Mouse (Mus musculus): Measurements from ENCODE around the gene Insr. TPM values are rescaled to one million over a fixed set of nuclear protein-coding genes. Genes with fewer than 3 reads are reported as not detected.

Gene Insr
- polyA plus RNA-seq, 1 experiment from 2014 or later: 48.6 TPM

DNA sequence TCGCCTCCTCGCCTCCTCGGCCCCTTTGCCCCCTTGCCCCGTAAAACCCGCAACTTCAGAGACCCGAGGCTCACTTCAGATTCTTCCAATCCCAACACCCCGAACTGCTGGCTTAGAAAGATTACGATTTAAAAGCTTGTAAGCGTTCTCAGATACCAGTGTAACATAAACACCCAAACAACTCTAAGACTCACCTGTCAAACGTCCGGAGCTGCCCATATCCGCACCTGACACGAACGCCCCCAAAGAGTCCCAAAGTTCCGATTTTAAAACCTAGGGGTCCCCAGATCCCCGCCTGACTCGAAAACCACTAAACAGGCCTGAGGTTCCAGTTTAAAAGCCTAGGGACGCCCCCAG is 282 bp upstream of the Insr start:
- Histone ChIP-seq H3K27ac (ENCODE audit: low read length) (0 out of 2 replicates have a peak overlapping the region, but pooled peaks have one; percentile 81), H3K4me1 (ENCODE audit: control insufficient read depth, insufficient read depth, low read length) (peaks cover 26% of the 10 kb centered on the region), H3K9me3 (replicated peaks; ENCODE audit: control insufficient read depth, low read length, poor library complexity, severe bottlenecking) (no peaks in the 10 kb centered on the region), H3K4me3 (ENCODE audit: low read depth, low read length) (peak overlapping the region; percentile 92), H3K36me3 (ENCODE audit: control insufficient read depth, insufficient read depth, low read length) (no peaks in the 10 kb centered on the region), H3K27me3 (ENCODE audit: control insufficient read depth, insufficient read depth, low read depth, low read length) (no peaks in the 10 kb centered on the region), H3K9ac (ENCODE audit: low read depth, low read length) (peak overlapping the region; percentile 97), H3K4me2 (ENCODE audit: low read length) (peak overlapping the region; percentile 85)
- 0% methylated on average over 18 of the region's 18 CpGs for WGBS
- peak; percentile 30 for ATAC-seq

DNA sequence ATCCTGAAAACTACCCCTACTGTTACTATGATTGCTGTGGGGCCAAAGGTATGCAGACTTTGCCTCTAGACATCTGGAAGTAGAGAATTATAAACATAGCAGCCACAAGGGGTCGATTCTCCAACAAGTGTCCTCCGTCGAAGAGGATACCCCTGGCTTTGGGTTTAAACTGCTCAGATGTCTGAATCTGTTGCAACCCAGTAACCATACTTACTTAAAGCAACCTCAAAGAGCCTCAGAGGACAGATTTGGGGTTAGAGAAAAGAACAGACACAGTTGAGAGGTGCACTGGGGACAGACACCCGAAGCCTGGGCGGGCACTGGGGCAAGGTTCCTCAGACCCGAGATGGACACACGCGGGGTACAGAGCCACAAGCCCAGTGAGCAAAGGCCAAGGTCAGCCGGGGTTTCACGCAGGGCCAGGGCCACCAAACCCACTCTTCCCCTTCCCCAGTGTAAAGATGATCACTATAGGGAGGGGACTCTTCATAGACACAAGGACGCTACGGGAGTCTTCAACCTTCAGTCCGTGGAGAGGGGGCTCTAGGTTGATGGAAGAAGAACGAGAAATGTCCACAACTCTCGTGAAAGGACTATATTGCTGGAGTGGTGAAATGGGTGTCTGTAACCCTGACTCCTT is 1.1 kb downstream of the Insr start:
- ATAC-seq: peak; percentile 15
- Histone ChIP-seq H3K9ac (ENCODE audit: low read depth, low read length) (peak overlapping the region; percentile 97), H3K27me3 (ENCODE audit: control insufficient read depth, insufficient read depth, low read depth, low read length) (no peaks in the 10 kb centered on the region), H3K9me3 (replicated peaks; ENCODE audit: control insufficient read depth, low read length, poor library complexity, severe bottlenecking) (no peaks in the 10 kb centered on the region), H3K4me3 (ENCODE audit: low read depth, low read length) (peak overlapping the region; percentile 92), H3K27ac (ENCODE audit: low read length) (no peak overlapping the region), H3K36me3 (ENCODE audit: control insufficient read depth, insufficient read depth, low read length) (no peaks in the 10 kb centered on the region), H3K4me2 (ENCODE audit: low read length) (peak overlapping the region; percentile 85), H3K4me1 (ENCODE audit: control insufficient read depth, insufficient read depth, low read length) (peaks cover 26% of the 10 kb centered on the region)
- 49% methylated on average over 15 of the region's 15 CpGs for WGBS

DNA sequence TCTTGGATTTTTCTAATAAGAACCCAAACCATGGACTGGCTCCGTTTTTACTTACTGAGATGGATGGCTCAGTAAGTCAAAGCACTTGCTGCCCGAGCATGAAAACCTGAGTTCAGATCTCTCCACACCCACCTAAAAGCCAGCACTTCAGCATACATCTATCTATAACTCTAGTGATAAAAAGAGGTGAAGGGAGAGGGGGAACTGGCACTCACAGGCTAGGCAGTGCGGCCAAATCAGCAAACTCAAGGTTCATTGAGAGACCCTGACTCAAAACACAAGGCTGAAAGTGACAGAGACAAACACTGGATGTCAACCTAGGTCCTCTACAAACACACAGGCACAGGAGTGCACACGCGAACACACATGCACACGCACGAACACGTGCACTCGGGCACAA is 2.2 kb downstream of the Insr start:
- Histone ChIP-seq H3K36me3 (ENCODE audit: control insufficient read depth, insufficient read depth, low read length) (no peaks in the 10 kb centered on the region), H3K9me3 (replicated peaks; ENCODE audit: control insufficient read depth, low read length, poor library complexity, severe bottlenecking) (no peaks in the 10 kb centered on the region), H3K4me2 (ENCODE audit: low read length) (peak overlapping the region; percentile 85; the same call in 1 of the 2 replicates), H3K27ac (ENCODE audit: low read length) (no peak overlapping the region), H3K4me3 (ENCODE audit: low read depth, low read length) (no peak overlapping the region), H3K9ac (ENCODE audit: low read depth, low read length) (no peak overlapping the region), H3K27me3 (ENCODE audit: control insufficient read depth, insufficient read depth, low read depth, low read length) (no peaks in the 10 kb centered on the region), H3K4me1 (ENCODE audit: control insufficient read depth, insufficient read depth, low read length) (peaks cover 26% of the 10 kb centered on the region)
- WGBS: 97% methylated on average over 9 of the region's 9 CpGs
- ATAC-seq: no peak

DNA sequence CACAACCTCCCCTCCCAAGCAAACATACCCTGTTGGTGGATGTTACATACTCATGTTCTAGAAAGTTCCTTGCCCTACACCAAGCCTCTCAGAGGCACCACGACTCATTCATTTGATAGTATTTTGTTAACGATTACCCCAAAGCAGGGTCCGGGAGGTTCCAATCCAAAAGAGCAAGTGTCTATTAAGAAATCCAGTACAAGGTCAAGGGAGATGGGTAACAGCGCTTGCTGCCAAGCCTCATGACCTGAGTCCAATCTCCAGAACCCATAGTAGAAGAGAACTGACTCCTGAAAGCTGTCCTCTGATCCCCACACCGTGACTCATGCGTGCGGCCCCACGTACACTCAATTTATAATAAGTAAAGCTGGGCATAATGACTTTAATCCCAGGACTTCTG is 3.4 kb downstream of the Insr start:
- H3K27ac ChIP-seq (ENCODE audit: low read length): no peak overlapping the region

DNA sequence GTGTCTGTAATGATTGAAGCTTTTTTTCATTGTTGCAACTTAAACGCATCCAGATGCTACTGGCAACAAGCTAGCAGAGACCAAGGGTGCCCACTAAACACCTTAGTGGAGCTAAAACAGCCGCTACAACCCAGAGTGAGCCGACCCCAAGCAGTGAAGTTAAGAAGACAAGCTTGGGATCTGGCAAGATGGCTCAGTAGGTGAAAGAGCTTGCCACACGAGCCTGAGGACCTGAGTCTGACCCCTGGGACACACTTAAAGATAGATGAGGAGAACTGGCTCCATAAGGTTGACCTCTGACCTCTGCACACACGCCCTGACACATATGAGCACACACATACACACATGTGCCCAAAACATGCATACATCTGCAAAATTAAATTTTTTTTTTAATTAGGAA is 4.2 kb downstream of the Insr start:
- ATAC-seq: no peak
- WGBS: 83% methylated on average over 5 of the region's 5 CpGs
- peaks cover 24% of the 10 kb centered on the region for H3K4me1 ChIP-seq (ENCODE audit: control insufficient read depth, insufficient read depth, low read length)
- H3K4me3 ChIP-seq (ENCODE audit: low read depth, low read length): no peak overlapping the region
- H3K9ac ChIP-seq (ENCODE audit: low read depth, low read length): no peak overlapping the region
- no peak overlapping the region for H3K27ac ChIP-seq (ENCODE audit: low read length)
- H3K4me2 ChIP-seq (ENCODE audit: low read length): no peak overlapping the region
- H3K27me3 ChIP-seq (ENCODE audit: control insufficient read depth, insufficient read depth, low read depth, low read length): no peaks in the 10 kb centered on the region
- H3K36me3 ChIP-seq (ENCODE audit: control insufficient read depth, insufficient read depth, low read length): no peaks in the 10 kb centered on the region
- no peaks in the 10 kb centered on the region for H3K9me3 ChIP-seq (replicated peaks; ENCODE audit: control insufficient read depth, low read length, poor library complexity, severe bottlenecking)

More for the DNA sequence above, 3.4 kb downstream of the Insr start:
- H3K36me3 ChIP-seq (ENCODE audit: control insufficient read depth, insufficient read depth, low read length): no peaks in the 10 kb centered on the region
- H3K9ac ChIP-seq (ENCODE audit: low read depth, low read length): no peak overlapping the region
- WGBS: 95% methylated on average over 8 of the region's 8 CpGs
- H3K4me3 ChIP-seq (ENCODE audit: low read depth, low read length): no peak overlapping the region
- no peaks in the 10 kb centered on the region for H3K9me3 ChIP-seq (replicated peaks; ENCODE audit: control insufficient read depth, low read length, poor library complexity, severe bottlenecking)
- H3K4me2 ChIP-seq (ENCODE audit: low read length): no peak overlapping the region
- ATAC-seq: no peak
- no peaks in the 10 kb centered on the region for H3K27me3 ChIP-seq (ENCODE audit: control insufficient read depth, insufficient read depth, low read depth, low read length)
- peaks cover 26% of the 10 kb centered on the region for H3K4me1 ChIP-seq (ENCODE audit: control insufficient read depth, insufficient read depth, low read length)

DNA sequence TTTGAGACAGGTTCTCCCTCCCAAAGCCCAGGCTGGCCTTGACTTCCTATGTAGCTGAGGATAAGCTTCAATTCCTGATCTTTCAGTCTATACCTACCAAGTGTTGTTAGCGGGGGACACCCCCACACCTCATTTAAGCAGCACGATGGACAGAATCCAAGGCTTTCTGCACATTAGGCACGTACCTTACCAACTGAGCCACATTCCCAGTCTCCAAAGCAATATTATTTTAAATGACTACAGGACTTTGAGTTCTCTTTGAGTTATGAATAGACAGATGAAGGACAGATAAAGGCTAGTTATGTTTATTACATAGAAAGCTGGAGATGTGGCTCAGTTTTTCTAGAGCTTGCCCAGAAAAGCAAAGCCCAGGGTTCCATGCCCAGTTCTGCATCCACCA is 5.6 kb downstream of the Insr start:
- 97% methylated on average over 3 of the region's 3 CpGs for WGBS

DNA sequence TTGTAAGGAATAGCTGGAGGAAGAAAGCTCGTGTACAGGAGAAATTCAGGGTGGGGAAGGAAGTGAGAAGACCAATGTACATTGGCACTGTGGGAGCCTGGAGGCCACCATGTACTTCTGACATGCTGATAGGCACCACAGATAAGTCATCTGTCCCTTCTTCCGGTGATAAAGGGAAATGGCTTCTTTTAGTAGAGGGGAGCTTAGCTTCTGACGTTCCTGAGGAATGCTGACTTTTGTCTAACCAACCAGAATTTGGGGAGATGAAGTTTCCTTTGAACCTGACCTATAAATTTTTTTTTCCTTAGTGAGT is 12.0 kb downstream of the Insr start:
- ATAC-seq: no peak
- Histone ChIP-seq H3K27me3 (ENCODE audit: control insufficient read depth, insufficient read depth, low read depth, low read length) (no peaks in the 10 kb centered on the region), H3K27ac (ENCODE audit: low read length) (no peak overlapping the region), H3K9me3 (replicated peaks; ENCODE audit: control insufficient read depth, low read length, poor library complexity, severe bottlenecking) (no peaks in the 10 kb centered on the region; the same call in 1 of the 2 replicates), H3K4me3 (ENCODE audit: low read depth, low read length) (no peak overlapping the region), H3K9ac (ENCODE audit: low read depth, low read length) (no peak overlapping the region), H3K4me1 (ENCODE audit: control insufficient read depth, insufficient read depth, low read length) (no peaks in the 10 kb centered on the region), H3K4me2 (ENCODE audit: low read length) (no peak overlapping the region), H3K36me3 (ENCODE audit: control insufficient read depth, insufficient read depth, low read length) (no peaks in the 10 kb centered on the region; the same call in 1 of the 2 replicates)
- 94% methylated on average over 3 of the region's 3 CpGs for WGBS

More for the DNA sequence above, 5.6 kb downstream of the Insr start:
- no peak overlapping the region for H3K27ac ChIP-seq (ENCODE audit: low read length)
- peaks cover 19% of the 10 kb centered on the region for H3K4me1 ChIP-seq (ENCODE audit: control insufficient read depth, insufficient read depth, low read length)
- H3K27me3 ChIP-seq (ENCODE audit: control insufficient read depth, insufficient read depth, low read depth, low read length): no peaks in the 10 kb centered on the region
- H3K4me3 ChIP-seq (ENCODE audit: low read depth, low read length): no peak overlapping the region
- H3K36me3 ChIP-seq (ENCODE audit: control insufficient read depth, insufficient read depth, low read length): no peaks in the 10 kb centered on the region
- no peak for ATAC-seq
- no peak overlapping the region for H3K4me2 ChIP-seq (ENCODE audit: low read length)
- H3K9me3 ChIP-seq (replicated peaks; ENCODE audit: control insufficient read depth, low read length, poor library complexity, severe bottlenecking): no peaks in the 10 kb centered on the region
- no peak overlapping the region for H3K9ac ChIP-seq (ENCODE audit: low read depth, low read length)

DNA sequence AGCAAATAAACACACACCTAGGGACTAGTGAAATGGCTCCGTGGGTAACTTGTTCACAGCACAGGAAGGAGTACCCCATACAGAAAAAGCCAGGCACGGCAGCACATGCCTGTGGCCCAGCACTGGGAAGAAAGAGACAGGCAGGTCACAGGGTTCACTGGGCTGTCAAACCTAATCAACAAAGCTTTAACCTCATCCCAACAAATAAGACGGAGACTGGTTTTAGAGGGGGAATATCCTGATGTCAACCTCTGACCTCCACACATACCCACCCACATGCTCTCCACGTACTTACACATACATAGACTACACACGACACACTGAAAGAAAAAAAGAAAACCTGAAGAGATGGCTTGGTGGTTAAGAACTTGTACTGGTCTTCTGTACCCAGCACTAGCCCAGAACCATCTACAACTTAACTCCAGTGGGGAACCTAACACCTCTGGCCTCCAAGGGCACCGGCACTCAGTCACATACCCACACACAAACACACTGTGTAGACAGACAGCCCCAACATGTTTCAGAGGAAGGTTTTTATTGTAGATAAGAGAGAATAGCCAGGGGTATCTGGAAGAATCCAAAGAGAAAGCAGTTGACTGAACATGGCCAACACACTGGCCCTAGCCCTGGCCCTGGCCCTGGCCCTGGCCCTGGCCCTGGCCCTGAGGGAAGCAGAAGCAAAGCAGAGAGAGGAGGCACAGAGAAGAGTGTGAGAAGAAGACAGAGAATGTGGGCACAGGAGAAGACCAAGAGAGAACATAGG is 12.6 kb downstream of the Insr start:
- Histone ChIP-seq H3K36me3 (ENCODE audit: control insufficient read depth, insufficient read depth, low read length) (no peaks in the 10 kb centered on the region; the same call in 1 of the 2 replicates), H3K4me1 (ENCODE audit: control insufficient read depth, insufficient read depth, low read length) (no peaks in the 10 kb centered on the region), H3K27me3 (ENCODE audit: control insufficient read depth, insufficient read depth, low read depth, low read length) (no peaks in the 10 kb centered on the region), H3K4me2 (ENCODE audit: low read length) (no peak overlapping the region), H3K9ac (ENCODE audit: low read depth, low read length) (no peak overlapping the region), H3K9me3 (replicated peaks; ENCODE audit: control insufficient read depth, low read length, poor library complexity, severe bottlenecking) (no peaks in the 10 kb centered on the region; the same call in 1 of the 2 replicates), H3K4me3 (ENCODE audit: low read depth, low read length) (no peak overlapping the region), H3K27ac (ENCODE audit: low read length) (no peak overlapping the region)
- WGBS: 85% methylated on average over 6 of the region's 6 CpGs
- ATAC-seq: no peak

DNA sequence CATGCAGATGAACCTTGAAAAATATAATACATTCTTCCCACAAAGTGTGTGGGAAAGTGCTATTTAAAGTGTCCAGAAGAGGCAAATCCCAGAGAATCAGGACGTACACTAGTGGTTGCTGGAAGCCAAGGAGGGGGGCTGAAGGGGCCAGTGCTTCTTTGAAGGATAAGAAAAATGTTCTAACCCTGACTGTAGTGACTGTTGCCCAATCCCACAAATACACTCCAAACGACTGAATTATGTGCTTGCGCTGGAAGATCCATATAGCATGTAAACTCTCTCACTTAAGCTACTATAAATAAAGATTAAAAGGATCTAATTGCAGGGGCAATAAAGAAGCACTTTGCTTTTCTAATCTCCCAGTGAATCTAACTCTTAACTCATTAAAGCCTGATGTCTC is 14.2 kb downstream of the Insr start:
- WGBS: 91% methylated on average over 3 of the region's 3 CpGs
- H3K4me1 ChIP-seq (ENCODE audit: control insufficient read depth, insufficient read depth, low read length): peaks cover under 1% of the 10 kb centered on the region; the same call in 1 of the 2 replicates
- no peak overlapping the region for H3K4me2 ChIP-seq (ENCODE audit: low read length)
- H3K9me3 ChIP-seq (replicated peaks; ENCODE audit: control insufficient read depth, low read length, poor library complexity, severe bottlenecking): no peaks in the 10 kb centered on the region; the same call in 1 of the 2 replicates
- no peaks in the 10 kb centered on the region; the same call in 1 of the 2 replicates for H3K36me3 ChIP-seq (ENCODE audit: control insufficient read depth, insufficient read depth, low read length)
- no peak overlapping the region for H3K9ac ChIP-seq (ENCODE audit: low read depth, low read length)
- no peak overlapping the region for H3K27ac ChIP-seq (ENCODE audit: low read length)
- H3K4me3 ChIP-seq (ENCODE audit: low read depth, low read length): no peak overlapping the region
- no peaks in the 10 kb centered on the region for H3K27me3 ChIP-seq (ENCODE audit: control insufficient read depth, insufficient read depth, low read depth, low read length)
- ATAC-seq: no peak
